Mouse (Mus musculus) bone marrow, adult 2 months (tissue): ENCODE data around the gene Ankdd1a.

Experiments used
- CTCF ChIP-seq: fragments of 200-500 bp; IDR thresholded peaks from 2 replicates; pipeline ENCODE4 v1.5.1; 2011; ENCODE audit warnings: low read length, control low read depth; ENCODE audit not compliant: control insufficient read depth, insufficient read depth
- POLR2A ChIP-seq: fragments of 200-500 bp; IDR thresholded peaks from 2 replicates; pipeline ENCODE4 v1.6.1; 2011; ENCODE audit warnings: low read depth, mild to moderate bottlenecking, control low read depth, low read length, borderline replicate concordance; ENCODE audit not compliant: control insufficient read depth

GRCm38 (mm10) chr9:65462544-65462943, 57.4 kb downstream of the Ankdd1a start:
- TF ChIP-seq CTCF (no peak), POLR2A (no peak)
